Comparison of ENCODE assay signal across 24 mouse cellular contexts in the genomic region with DNA sequence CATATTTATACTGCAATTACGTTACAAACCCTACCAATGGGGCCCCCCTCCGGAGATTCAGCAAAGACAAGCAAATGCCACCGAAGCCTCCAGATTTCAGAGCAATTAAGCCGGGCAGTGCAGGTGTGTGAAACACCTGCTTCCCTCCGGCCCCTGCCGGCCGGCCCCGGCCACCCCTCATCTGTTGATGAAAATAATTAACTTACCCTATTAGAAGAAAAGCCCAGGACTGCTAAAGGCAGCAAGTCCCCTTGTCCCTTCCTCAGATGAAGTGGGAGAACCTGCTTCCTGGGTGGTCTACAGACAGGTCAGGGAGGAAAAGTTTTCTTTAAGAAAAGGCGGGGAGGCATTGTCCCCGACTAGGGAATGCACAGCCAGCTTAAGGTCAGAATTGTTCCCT.
DNase-seq lines count a peak whose midpoint lies in the region; TF ChIP-seq lines count a peak whose summit lies in the region.
"Had no signal": no experiment of that assay in that cellular context is flagged by ENCODE, and none has a peak within 500 bp of the region (broad histone marks: within the 10 kb centered on the region; RNA-seq: fewer than 3 reads in every experiment).

No protein-coding gene starts in this region.

- WGBS in kidney, adult 2 months = 25% methylated on average over 10 of the region's 10 CpGs
- WGBS in midbrain, embryonic 10.5 days = 23% methylated on average over 10 of the region's 10 CpGs

- H3K9ac ChIP-seq in ES-Bruce4 (ENCODE audit: low read depth, poor library complexity, severe bottlenecking) = no peak overlapping the region
- H3K9ac ChIP-seq: forebrain, postnatal 0 days; heart, embryonic 12.5 days; heart, embryonic 15.5 days; hindbrain, embryonic 14.5 days had no signal

- 0 out of 2 replicates have a peak, but pooled peaks cover 2% of the 10 kb centered on the region for H3K9me3 ChIP-seq in ES-Bruce4 (replicated peaks; ENCODE audit: control insufficient read depth, insufficient read depth, low read length, poor library complexity, severe bottlenecking)
- peaks cover 6% of the 10 kb centered on the region; the same call in 1 of the 2 replicates for H3K9me3 ChIP-seq in midbrain, embryonic 10.5 days (replicated peaks)
- H3K9me3 ChIP-seq: heart, embryonic 12.5 days; heart, embryonic 15.5 days had no signal

- peak; percentile 60; the same call in 1 of the 2 replicates for TF ChIP-seq EP300 in ES-Bruce4 (IDR thresholded peaks at IDR 0.05; ENCODE audit: insufficient read depth, low read depth, low read length)

- no peaks in the 10 kb centered on the region for H3K36me3 ChIP-seq in kidney, adult 2 months (ENCODE audit: control insufficient read depth, insufficient read depth, low read length)
- no peaks in the 10 kb centered on the region for H3K36me3 ChIP-seq in ES-Bruce4 (ENCODE audit: control insufficient read depth, insufficient read depth, low read length, poor library complexity, severe bottlenecking)
- no peaks in the 10 kb centered on the region for H3K36me3 ChIP-seq in midbrain, embryonic 10.5 days
- H3K36me3 ChIP-seq: heart, embryonic 12.5 days; heart, embryonic 15.5 days had no signal

- no peak for TF ChIP-seq CTCF in kidney, adult 2 months (conservative IDR thresholded peaks at IDR 0.05; ENCODE audit: insufficient read depth, insufficient read length, low read depth, low read length)
- TF ChIP-seq CTCF in ES-Bruce4 (IDR thresholded peaks at IDR 0.05; ENCODE audit: low read depth, low read length) = no peak

- no peak overlapping the region for H3K4me3 ChIP-seq in kidney, adult 2 months (ENCODE audit: insufficient read depth, low read depth, low read length)
- no peak overlapping the region for H3K4me3 ChIP-seq in ES-Bruce4 (ENCODE audit: low read depth, low read length)
- no peak overlapping the region for H3K4me3 ChIP-seq in midbrain, embryonic 10.5 days
- H3K4me3 ChIP-seq: gastrocnemius, adult 2 months; heart, embryonic 12.5 days; heart, embryonic 15.5 days had no signal

- H3K27me3 ChIP-seq in kidney, adult 2 months (replicated peaks; ENCODE audit: control insufficient read depth, insufficient read depth, low read length) = peaks cover 2% of the 10 kb centered on the region; the same call in 1 of the 2 replicates
- no peaks in the 10 kb centered on the region for H3K27me3 ChIP-seq in ES-Bruce4 (ENCODE audit: control insufficient read depth, insufficient read depth, low read length, poor library complexity, severe bottlenecking)
- H3K27me3 ChIP-seq in midbrain, embryonic 10.5 days (ENCODE audit: low read depth, poor library complexity, severe bottlenecking) = peaks cover 79% of the 10 kb centered on the region
- H3K27me3 ChIP-seq: CH12.LX had no signal

- DNase-seq in kidney, adult 2 months = peak; percentile 6
- DNase-seq in kidney, adult 11 months = no peak
- DNase-seq in kidney, postnatal 10 days = peak; percentile 13
- DNase-seq in kidney, postnatal 36 days = no peak
- DNase-seq in R1 (ENCODE audit: low read depth, low spot score) = peak; percentile 28
- no peak for DNase-seq in adrenal gland, postnatal 14 days
- no peak for DNase-seq in midbrain, embryonic 10.5 days (ENCODE audit: low spot score)
- DNase-seq: adrenal gland, postnatal 10 days; B cell, adult 2 months; cerebellum, adult 11 months; cerebellum, adult 2 months; cerebellum, adult 9-11 months; forebrain, postnatal 0 days; gastrocnemius, adult 2 months; gastrocnemius, postnatal 14 days; heart, adult 18-20 months; heart, postnatal 10 days; heart, postnatal 36 days had no signal

- H3K4me1 ChIP-seq in kidney, adult 2 months (ENCODE audit: control insufficient read depth, insufficient read depth, low read length) = no peaks in the 10 kb centered on the region
- peaks cover 3% of the 10 kb centered on the region for H3K4me1 ChIP-seq in ES-Bruce4 (ENCODE audit: control insufficient read depth, insufficient read depth, low read length)
- H3K4me1 ChIP-seq in midbrain, embryonic 10.5 days = peaks cover 6% of the 10 kb centered on the region

- no peak for TF ChIP-seq POLR2A in kidney, adult 2 months (IDR thresholded peaks at IDR 0.05; ENCODE audit: low read depth, low read length)
- TF ChIP-seq POLR2A in ES-Bruce4 (IDR thresholded peaks at IDR 0.05; ENCODE audit: insufficient read depth, low read length) = no peak

- H3K27ac ChIP-seq in kidney, adult 2 months (ENCODE audit: insufficient read depth, low read depth, low read length) = no peak overlapping the region
- no peak overlapping the region for H3K27ac ChIP-seq in ES-Bruce4 (ENCODE audit: insufficient read depth, low read length)
- no peak overlapping the region for H3K27ac ChIP-seq in midbrain, embryonic 10.5 days (replicated peaks)
- H3K27ac ChIP-seq: gastrocnemius, adult 2 months; heart, embryonic 15.5 days; hindbrain, embryonic 14.5 days; hindbrain, postnatal 0 days had no signal

Comparison
In these comparisons a context has a peak if more than half of its experiments do, and no peak if none do; other contexts are left out.
1. DNase-seq: peak in kidney, adult 2 months (single experiment), kidney, postnatal 10 days (single experiment) and R1 (single experiment); none in kidney, adult 11 months (single experiment), kidney, postnatal 36 days (0 of 2), adrenal gland, postnatal 14 days (single experiment) and midbrain, embryonic 10.5 days (single experiment).